Mouse (Mus musculus) gonadal fat pad, adult 2 months (tissue): ENCODE measurements around the gene Slc4a4. TPM values are rescaled to one million over a fixed set of nuclear protein-coding genes. Genes with fewer than 3 reads are reported as not detected.
"Not testable (repeated sequence)": the region's sequence is repeated elsewhere in the genome, so short reads cannot be mapped to it uniquely, and the experiment has no call there.

ENCODE experiments used
- DNase-seq: peaks from one replicate; pipeline ENCODE4 v3.0.0-alpha.2; 2012; ENCODE audit warnings: low read depth
- polyA plus RNA-seq: library from polyadenylated mRNA; depleted of rRNA; stranded (reverse); fragments of >200 nt; gene quantifications from 2 replicates; pipeline ENCODE4 v1.2.3, GENCODE M21; 2012

Gene Slc4a4
- polyA plus RNA-seq, 1 experiment: 6.1 TPM

GRCm38 (mm10) chr5:88960342-88961105 lies 73.9 kb downstream of the Slc4a4 start:
- DNase-seq: no peak

GRCm38 (mm10) chr5:88961351-88961761 lies 74.7 kb downstream of the Slc4a4 start:
- no peak for DNase-seq

GRCm38 (mm10) chr5:88964685-88965290 lies 78.2 kb downstream of the Slc4a4 start:
- DNase-seq: no peak

- no peak for DNase-seq
These were observed 79.9 kb downstream of the Slc4a4 start for GRCm38 (mm10) chr5:88966507-88966906.

GRCm38 (mm10) chr5:88968923-88969639 lies 82.5 kb downstream of the Slc4a4 start:
- DNase-seq: no peak

GRCm38 (mm10) chr5:88971554-88971953 lies 84.9 kb downstream of the Slc4a4 start:
- DNase-seq: no peak

- no peak for DNase-seq
These were observed 85.7 kb downstream of the Slc4a4 start for GRCm38 (mm10) chr5:88972277-88972676.

GRCm38 (mm10) chr5:88973130-88973529 lies 86.5 kb downstream of the Slc4a4 start:
- DNase-seq: no peak

- no peak for DNase-seq
These were observed 89.1 kb downstream of the Slc4a4 start for GRCm38 (mm10) chr5:88975694-88976093.

- DNase-seq: no peak
These were observed 89.8 kb downstream of the Slc4a4 start for GRCm38 (mm10) chr5:88976428-88976827.

- no peak for DNase-seq
These were observed 94.1 kb downstream of the Slc4a4 start for GRCm38 (mm10) chr5:88980740-88981139.

- DNase-seq: no peak
These were observed 94.8 kb downstream of the Slc4a4 start for GRCm38 (mm10) chr5:88981243-88982014.

- DNase-seq: no peak
These were observed 95.6 kb downstream of the Slc4a4 start for GRCm38 (mm10) chr5:88982040-88982736.

- DNase-seq: no peak
These were observed 96.6 kb downstream of the Slc4a4 start for GRCm38 (mm10) chr5:88983170-88983569.

- DNase-seq: no peak
These were observed 97.0 kb downstream of the Slc4a4 start for GRCm38 (mm10) chr5:88983652-88984051.

- no peak for DNase-seq
These were observed 102.4 kb downstream of the Slc4a4 start for GRCm38 (mm10) chr5:88989018-88989417.

GRCm38 (mm10) chr5:88990196-88990747 lies 103.7 kb downstream of the Slc4a4 start:
- no peak for DNase-seq

- not testable (repeated sequence) for DNase-seq
These were observed 104.7 kb downstream of the Slc4a4 start for GRCm38 (mm10) chr5:88991309-88991708.

GRCm38 (mm10) chr5:88994533-88994932 lies 107.9 kb downstream of the Slc4a4 start:
- DNase-seq: no peak

GRCm38 (mm10) chr5:88996246-88996645 lies 109.6 kb downstream of the Slc4a4 start:
- DNase-seq: no peak

- no peak for DNase-seq
These were observed 110.7 kb downstream of the Slc4a4 start for GRCm38 (mm10) chr5:88997277-88997676.
